Mouse (Mus musculus): ENCODE measurements around the gene Dtx3.

GRCm38 (mm10) chr10:127218339-127218738 is 22.8 kb upstream of the Dtx3 start:
- no peak for TF ChIP-seq CTCF (IDR thresholded peaks at IDR 0.05; ENCODE audit: low read depth, low read length)
- TF ChIP-seq POLR2A (IDR thresholded peaks at IDR 0.05; ENCODE audit: insufficient read depth, low read length) = no peak
- no peak for TF ChIP-seq EP300 (IDR thresholded peaks at IDR 0.05; ENCODE audit: insufficient read depth, low read depth, low read length)
